Mouse (Mus musculus) macrophage (primary cell): Measurements from ENCODE around the gene Ccdc155. TPM values are rescaled to one million over a fixed set of nuclear protein-coding genes. Genes with fewer than 3 reads are reported as not detected.
"Not testable (repeated sequence)": the region's sequence is repeated elsewhere in the genome, so short reads cannot be mapped to it uniquely, and the experiment has no call there.

Source experiments
- H3K27ac ChIP-seq: fragments of 350-480 bp; formaldehyde crosslinking; 2 replicates; pipeline ENCODE4 v1.9.0; 2021
- H3K36me3 ChIP-seq: fragments of 350-480 bp; formaldehyde crosslinking; 2 replicates; pipeline ENCODE4 v1.9.0; 2021; ENCODE audit errors: inconsistent target
- H3K4me3 ChIP-seq: fragments of 350-480 bp; formaldehyde crosslinking; 2 replicates; pipeline ENCODE4 v1.9.0; 2021; ENCODE audit errors: inconsistent target
- H3K79me2 ChIP-seq: fragments of 350-480 bp; formaldehyde crosslinking; 2 replicates; pipeline ENCODE4 v1.9.0; 2021; ENCODE audit errors: inconsistent target
- WGBS: methylation state at CpG from one replicate; pipeline ENCODE4 v1.1.7; 2026; ENCODE audit warnings: inconsistent platforms; ENCODE audit not compliant: missing documents; 5-methylcytosine and 5-hydroxymethylcytosine counted together
- polyA plus RNA-seq: library from polyadenylated mRNA; stranded (reverse); fragments of 250-400 nt; gene quantifications from 3 replicates; pipeline ENCODE4 v1.2.4, GENCODE M21; 2018; ENCODE audit warnings: inconsistent platforms

The Ccdc155 gene
- polyA plus RNA-seq, 1 experiment from 2014 or later: not detected

DNA sequence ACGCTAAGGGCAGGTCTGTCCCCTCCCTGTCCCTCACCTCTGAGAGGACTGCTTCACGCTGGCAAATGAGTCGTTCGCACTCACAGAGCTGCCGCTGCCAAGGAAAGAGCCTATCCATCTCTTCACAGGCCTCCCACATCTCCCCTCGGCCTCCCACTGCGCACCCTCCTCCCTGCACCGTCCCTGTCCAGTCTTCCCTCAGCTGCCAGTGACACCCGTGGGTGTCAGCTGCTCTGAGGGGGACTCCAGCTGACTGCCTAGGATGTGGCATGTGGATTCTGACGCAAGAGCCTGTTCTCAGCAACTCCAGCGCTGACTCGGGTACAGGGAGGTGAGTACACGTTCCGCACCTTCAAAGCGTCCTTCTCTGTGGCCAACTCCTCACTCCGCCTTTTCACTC is 15.1 kb downstream of the Ccdc155 start:
- Histone ChIP-seq H3K79me2 (no peaks in the 10 kb centered on the region), H3K36me3 (no peaks in the 10 kb centered on the region), H3K27ac (no peak overlapping the region), H3K4me3 (no peak overlapping the region)
- WGBS: 65% methylated on average over 16 of the region's 16 CpGs

DNA sequence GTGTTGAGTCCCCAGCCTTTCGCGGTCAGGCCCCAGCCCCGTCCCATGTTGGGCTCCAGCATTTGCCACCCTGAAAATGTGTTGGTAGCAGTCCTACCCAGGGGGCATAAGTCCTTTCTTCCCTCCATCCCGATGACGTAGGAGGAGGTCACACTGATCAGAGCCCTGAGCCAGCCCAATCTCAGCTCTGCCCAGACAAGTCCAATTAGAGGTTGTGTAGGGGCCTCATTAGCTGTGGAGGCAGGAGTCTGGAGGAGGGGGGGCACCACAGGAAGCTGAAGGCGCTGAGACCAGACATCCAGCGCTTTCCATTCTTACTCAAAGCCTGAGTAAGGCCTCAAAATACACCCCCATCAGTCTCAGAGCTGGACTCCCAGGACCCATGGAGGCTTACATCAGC is 18.8 kb downstream of the Ccdc155 start:
- WGBS: 83% methylated on average over 7 of the region's 7 CpGs
- Histone ChIP-seq H3K79me2 (no peaks in the 10 kb centered on the region), H3K36me3 (no peaks in the 10 kb centered on the region), H3K27ac (no peak overlapping the region), H3K4me3 (no peak overlapping the region)

- WGBS: 88% methylated on average over 7 of the region's 7 CpGs
- Histone ChIP-seq H3K79me2 (no peaks in the 10 kb centered on the region), H3K36me3 (no peaks in the 10 kb centered on the region), H3K27ac (no peak overlapping the region), H3K4me3 (no peak overlapping the region)
Observed at GRCm38 (mm10) chr7:45183672-45184071, 21.0 kb downstream of the Ccdc155 start.

DNA sequence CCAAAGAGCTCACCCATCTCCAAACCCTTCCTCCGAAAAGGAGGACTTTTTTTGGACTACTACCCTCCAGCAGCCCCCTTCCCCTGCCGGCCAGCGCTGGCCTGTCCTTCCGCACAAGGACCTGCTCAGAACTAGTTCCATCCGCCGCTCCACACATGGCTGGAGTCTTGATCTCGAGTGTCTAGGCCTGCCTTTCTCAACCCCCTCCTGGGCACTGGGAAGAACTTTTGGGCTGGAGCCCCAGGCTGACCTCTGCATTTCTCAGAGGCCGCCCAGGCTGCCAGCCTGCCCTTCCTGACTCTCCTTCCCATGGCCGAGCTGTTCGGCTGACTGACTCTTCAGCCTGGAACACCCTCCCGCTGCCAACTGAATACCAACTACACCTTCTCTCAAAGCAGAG is 22.1 kb downstream of the Ccdc155 start:
- no peak overlapping the region for H3K27ac ChIP-seq
- 26% methylated on average over 11 of the region's 11 CpGs for WGBS
- H3K36me3 ChIP-seq: no peaks in the 10 kb centered on the region
- no peak overlapping the region for H3K4me3 ChIP-seq
- no peaks in the 10 kb centered on the region for H3K79me2 ChIP-seq

- no peak overlapping the region for H3K27ac ChIP-seq
- H3K79me2 ChIP-seq: no peaks in the 10 kb centered on the region
- H3K4me3 ChIP-seq: no peak overlapping the region
- H3K36me3 ChIP-seq: no peaks in the 10 kb centered on the region
- WGBS: 0% methylated on average over 34 of the region's 34 CpGs
Observed at GRCm38 (mm10) chr7:45182199-45182601, 22.5 kb downstream of the Ccdc155 start.

- no peak overlapping the region for H3K27ac ChIP-seq
- H3K79me2 ChIP-seq: no peaks in the 10 kb centered on the region
- no peaks in the 10 kb centered on the region for H3K36me3 ChIP-seq
- WGBS: 6% methylated on average over 20 of the region's 35 CpGs
- H3K4me3 ChIP-seq: no peak overlapping the region
Observed at GRCm38 (mm10) chr7:45181540-45181939, 23.2 kb downstream of the Ccdc155 start.

GRCm38 (mm10) chr7:45180896-45181477 is 23.7 kb downstream of the Ccdc155 start, which contains the start of gene Pth2:
TSS of gene Pth2 (plus strand) at chr7:45180995.
- Histone ChIP-seq H3K27ac (no peak within 1 kb of the TSS), H3K4me3 (no peak within 1 kb of the TSS), H3K79me2 (no peaks in the 10 kb centered on the region), H3K36me3 (no peaks in the 10 kb centered on the region)
- WGBS: 46% methylated on average over 18 of the region's 20 CpGs

DNA sequence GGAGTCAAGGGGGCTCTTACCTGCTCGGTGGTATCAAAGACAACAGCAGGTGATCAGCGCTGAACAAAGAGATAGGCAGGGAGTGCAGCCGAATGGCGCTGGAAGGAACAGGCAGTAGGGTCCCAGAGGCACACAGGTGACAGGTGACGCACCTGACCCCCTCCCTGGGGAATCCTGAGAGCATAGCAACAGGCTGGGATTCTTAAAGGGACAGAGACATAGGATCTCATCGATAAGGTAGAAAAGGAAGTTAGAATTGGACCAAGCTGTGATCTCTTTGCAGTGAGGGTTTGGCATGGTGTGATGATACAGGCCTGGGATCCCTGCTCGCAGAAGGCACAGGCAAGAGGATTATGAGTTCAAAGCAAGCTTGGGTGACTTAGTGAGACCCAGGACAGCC is 25.2 kb downstream of the Ccdc155 start, which contains the start of gene Gfy:
Gene Gfy, minus strand, starts transcription at position 101 of the 400 bp plus-strand sequence.
- Histone ChIP-seq H3K27ac (no peak within 1 kb of the TSS), H3K36me3 (no peaks in the 10 kb centered on the region), H3K79me2 (no peaks in the 10 kb centered on the region), H3K4me3 (no peak within 1 kb of the TSS)
- WGBS: 44% methylated on average over 7 of the region's 7 CpGs

DNA sequence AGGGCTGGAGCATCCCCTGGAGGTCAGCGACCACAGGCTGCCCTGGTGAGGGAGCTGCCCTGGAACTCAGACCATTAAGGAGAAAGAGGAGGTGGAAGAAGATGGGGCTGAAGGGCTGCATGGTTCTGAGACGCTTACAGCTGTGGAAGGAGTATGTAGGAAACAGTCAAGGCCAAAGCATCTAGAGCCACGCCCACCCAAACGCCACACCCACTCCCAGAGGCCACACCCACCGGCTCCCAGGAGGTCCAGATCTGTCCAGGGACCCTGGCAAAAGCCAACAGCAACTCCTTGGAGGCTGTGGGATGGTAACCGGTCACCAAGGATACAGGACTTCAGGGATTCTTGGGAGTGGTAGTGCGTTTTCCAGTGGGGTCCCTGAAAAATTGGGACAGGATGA is 26.1 kb downstream of the Ccdc155 start:
- 26% methylated on average over 7 of the region's 7 CpGs for WGBS

GRCm38 (mm10) chr7:45176356-45176755 is 28.3 kb downstream of the Ccdc155 start:
- Histone ChIP-seq H3K36me3 (no peaks in the 10 kb centered on the region), H3K79me2 (no peaks in the 10 kb centered on the region), H3K4me3 (no peak overlapping the region), H3K27ac (no peak overlapping the region)
- WGBS: 5% methylated on average over 30 of the region's 31 CpGs

More for the DNA sequence above, 26.1 kb downstream of the Ccdc155 start:
- H3K27ac ChIP-seq: no peak overlapping the region
- H3K4me3 ChIP-seq: no peak overlapping the region
- H3K79me2 ChIP-seq: no peaks in the 10 kb centered on the region
- no peaks in the 10 kb centered on the region for H3K36me3 ChIP-seq

- H3K4me3 ChIP-seq: no peak overlapping the region
- no peaks in the 10 kb centered on the region for H3K36me3 ChIP-seq
- WGBS: 11% methylated on average over 13 of the region's 23 CpGs
Observed at GRCm38 (mm10) chr7:45175929-45176328, 28.8 kb downstream of the Ccdc155 start.

GRCm38 (mm10) chr7:45175398-45175797 is 29.3 kb downstream of the Ccdc155 start:
- 4% methylated on average over 13 of the region's 13 CpGs for WGBS
- no peak overlapping the region for H3K27ac ChIP-seq
- H3K4me3 ChIP-seq: no peak overlapping the region
- no peaks in the 10 kb centered on the region for H3K36me3 ChIP-seq
- no peaks in the 10 kb centered on the region for H3K79me2 ChIP-seq

More at GRCm38 (mm10) chr7:45175929-45176328, 28.8 kb downstream of the Ccdc155 start:
- H3K79me2 ChIP-seq: no peaks in the 10 kb centered on the region
- H3K27ac ChIP-seq: no peak overlapping the region

GRCm38 (mm10) chr7:45174567-45175280 is 30.0 kb downstream of the Ccdc155 start:
- H3K27ac ChIP-seq: no peak overlapping the region
- no peak overlapping the region for H3K4me3 ChIP-seq
- H3K36me3 ChIP-seq: no peaks in the 10 kb centered on the region
- 5% methylated on average over 29 of the region's 29 CpGs for WGBS
- no peaks in the 10 kb centered on the region for H3K79me2 ChIP-seq

DNA sequence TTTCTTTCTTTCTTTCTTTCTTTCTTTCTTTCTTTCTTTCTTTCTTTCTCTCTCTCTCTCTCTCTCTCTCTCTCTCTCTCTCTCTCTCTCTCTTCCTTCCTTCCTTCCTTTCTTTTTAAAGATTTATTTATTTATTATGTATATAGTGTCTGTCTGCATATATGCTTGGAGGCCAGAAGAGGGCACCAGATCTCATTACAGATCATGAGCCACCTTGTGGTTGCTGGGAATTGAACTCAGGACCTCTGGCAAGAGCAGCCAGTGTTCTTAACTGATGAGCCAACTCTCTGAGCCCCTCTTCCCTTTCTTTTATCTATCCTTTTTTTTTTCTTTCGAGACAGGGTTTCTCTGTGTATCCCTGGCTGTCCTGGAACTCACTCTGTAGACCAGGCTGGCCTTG is 30.9 kb downstream of the Ccdc155 start:
- not testable (repeated sequence) for H3K79me2 ChIP-seq, H3K27ac ChIP-seq, H3K36me3 ChIP-seq, H3K4me3 ChIP-seq
- 40% methylated on average over 1 of the region's 1 CpGs for WGBS

DNA sequence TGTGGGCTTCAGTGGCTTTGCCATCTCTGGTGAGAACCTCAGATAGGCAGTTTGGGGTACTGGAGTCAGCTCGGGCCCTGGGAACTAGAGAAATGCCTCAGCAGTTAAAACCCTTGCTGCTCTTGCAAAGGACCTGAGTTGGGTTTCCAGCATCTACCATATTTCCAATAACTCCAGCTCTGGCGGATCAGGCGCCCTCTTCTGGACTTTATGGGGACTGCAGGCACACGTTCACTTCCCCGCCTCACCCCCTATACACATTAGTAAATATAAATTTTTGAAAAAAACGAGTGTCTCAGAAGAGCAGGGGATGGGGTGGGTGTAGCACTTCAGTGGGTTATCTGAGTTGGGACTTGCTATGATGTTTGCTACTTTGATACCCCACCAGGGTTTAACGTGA is 31.7 kb downstream of the Ccdc155 start:
- 64% methylated on average over 7 of the region's 7 CpGs for WGBS
- Histone ChIP-seq H3K27ac (no peak overlapping the region), H3K4me3 (no peak overlapping the region), H3K79me2 (no peaks in the 10 kb centered on the region), H3K36me3 (no peaks in the 10 kb centered on the region)
